Mouse (Mus musculus): Measurements from ENCODE around the gene Zfp574.
"Not testable (repeated sequence)": the region's sequence is repeated elsewhere in the genome, so short reads cannot be mapped to it uniquely, and the experiment has no call there.

Gene Zfp574

DNA sequence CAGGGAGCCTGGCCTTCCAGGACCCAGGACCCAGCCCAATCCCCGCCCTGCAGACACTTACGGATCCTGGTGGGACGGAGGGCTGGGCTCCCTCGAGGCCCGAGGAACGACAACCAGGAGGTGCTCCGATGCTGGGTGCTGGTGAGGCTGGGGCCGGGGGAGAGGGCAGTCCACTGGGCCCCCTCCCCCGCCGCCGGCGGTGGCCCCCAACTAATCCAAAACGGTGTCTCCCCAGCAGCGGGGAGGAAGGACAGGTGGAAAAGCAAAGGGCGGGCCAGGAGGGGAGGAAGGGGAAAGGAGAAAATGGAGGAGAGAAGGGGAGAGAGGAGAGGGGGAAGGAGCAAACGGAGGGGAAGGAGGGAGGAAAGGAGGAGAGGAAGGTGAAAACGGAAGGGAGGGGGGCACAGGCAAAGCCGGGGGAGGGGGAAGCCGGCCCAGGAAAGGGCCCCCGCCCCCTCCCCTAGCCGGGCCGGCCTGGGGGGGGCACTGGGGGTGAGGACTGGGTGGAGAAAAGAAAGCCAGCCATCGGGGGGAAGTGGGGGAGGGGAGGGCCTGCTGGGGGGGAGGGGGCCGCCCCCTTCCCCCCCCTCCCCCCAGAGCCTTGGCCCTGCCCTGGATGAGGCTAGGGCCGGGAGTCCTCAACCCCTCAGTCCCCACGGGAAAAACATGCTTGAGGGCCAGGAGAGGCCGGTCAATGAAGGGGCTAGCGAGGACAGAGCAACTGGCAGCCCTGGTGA lies at the start of gene Zfp574, which contains the start of gene Grik5:
Zfp574 (plus strand) TSS at position 589 of the 737 bp plus-strand sequence.
Grik5 (minus strand) TSS at position 368 of the 737 bp plus-strand sequence.
- ATAC-seq (ENCODE audit: insufficient number of reproducible peaks, low FRiP score, low TSS enrichment) = no peak

GRCm38 (mm10) chr7:25025855-25026439 lies 46.4 kb upstream of the Zfp574 start:
- ATAC-seq (ENCODE audit: insufficient number of reproducible peaks, low FRiP score, low TSS enrichment) = no peak

GRCm38 (mm10) chr7:25026452-25026851 lies 45.9 kb upstream of the Zfp574 start:
- no peak for ATAC-seq (ENCODE audit: insufficient number of reproducible peaks, low FRiP score, low TSS enrichment)

DNA sequence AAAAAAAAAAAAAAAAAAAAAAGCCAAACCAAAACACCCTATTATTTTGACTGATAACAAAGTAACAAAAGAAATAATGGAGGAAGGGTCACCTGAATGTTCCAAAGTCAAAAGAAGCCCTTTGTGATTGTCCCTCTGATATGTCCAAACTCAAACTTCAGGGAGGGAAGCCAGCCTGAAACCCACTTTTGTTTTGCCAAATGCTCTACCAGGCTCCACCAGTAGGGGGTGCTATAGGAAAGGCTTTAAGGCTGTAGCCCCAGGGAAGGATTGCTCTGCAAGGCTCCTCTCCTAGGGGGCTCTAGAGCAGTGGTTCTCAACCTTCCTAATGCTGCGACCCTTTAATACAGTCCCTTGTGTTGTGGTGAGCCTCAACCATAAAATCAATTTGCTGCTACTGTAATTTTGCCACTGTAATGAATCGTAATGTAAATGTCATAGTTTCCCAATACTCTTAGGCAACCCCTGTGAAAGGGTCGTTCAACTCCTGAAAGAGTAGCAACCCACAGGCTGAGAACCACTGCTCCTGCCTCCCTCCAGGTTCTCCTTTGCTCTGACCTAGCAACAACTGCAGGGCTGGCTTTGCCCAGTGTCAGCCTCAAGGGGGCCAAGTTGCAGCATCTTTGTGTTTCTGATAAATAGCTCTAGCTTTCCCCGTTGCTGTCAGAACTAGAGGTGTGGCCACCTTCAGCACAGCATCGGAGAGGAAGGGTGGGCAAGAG lies 42.2 kb upstream of the Zfp574 start:
- ATAC-seq (ENCODE audit: insufficient number of reproducible peaks, low FRiP score, low TSS enrichment) = no peak

DNA sequence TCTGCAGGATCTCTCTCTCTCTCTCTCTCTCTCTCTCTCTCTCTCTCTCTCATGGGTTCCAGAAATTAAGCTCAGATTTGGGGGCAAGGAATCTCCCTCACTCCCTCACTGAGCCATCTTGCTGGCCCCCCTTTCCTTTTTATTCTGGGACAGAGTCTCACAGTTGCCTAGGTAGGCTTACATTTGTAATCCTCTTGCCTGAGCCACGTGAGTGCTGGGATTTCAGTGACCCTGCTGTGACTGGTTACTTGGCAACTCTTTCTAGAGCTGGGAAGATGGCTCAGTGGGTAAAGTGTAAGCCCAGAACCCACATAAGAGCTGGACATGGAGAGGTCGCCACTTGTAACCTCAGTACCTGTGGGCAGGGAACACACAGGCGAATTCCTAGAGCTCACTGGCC lies 40.8 kb upstream of the Zfp574 start:
- no peak for ATAC-seq (ENCODE audit: insufficient number of reproducible peaks, low FRiP score, low TSS enrichment)

- ATAC-seq (ENCODE audit: insufficient number of reproducible peaks, low FRiP score, low TSS enrichment) = no peak
Observed at GRCm38 (mm10) chr7:25034796-25035195, 37.6 kb upstream of the Zfp574 start.

DNA sequence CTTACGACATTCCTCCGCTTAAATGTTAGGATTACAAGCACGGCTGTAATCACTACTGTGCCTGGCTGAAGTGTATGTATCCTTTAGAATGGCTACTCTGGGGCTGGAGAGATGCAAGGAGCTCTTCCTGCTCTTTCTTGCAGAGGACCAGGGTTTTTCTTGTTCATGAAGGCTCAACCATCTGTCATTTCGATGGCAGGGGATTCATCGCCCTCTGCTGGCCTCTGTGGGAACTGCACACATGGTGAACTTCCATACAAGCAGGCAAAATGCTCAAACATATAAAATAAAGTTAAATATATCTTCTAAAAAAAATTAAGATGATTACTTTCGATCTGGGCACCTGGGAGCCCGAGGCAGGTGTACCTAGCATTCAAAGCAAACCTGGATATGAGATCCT lies 36.5 kb upstream of the Zfp574 start:
- no peak for ATAC-seq (ENCODE audit: insufficient number of reproducible peaks, low FRiP score, low TSS enrichment)

DNA sequence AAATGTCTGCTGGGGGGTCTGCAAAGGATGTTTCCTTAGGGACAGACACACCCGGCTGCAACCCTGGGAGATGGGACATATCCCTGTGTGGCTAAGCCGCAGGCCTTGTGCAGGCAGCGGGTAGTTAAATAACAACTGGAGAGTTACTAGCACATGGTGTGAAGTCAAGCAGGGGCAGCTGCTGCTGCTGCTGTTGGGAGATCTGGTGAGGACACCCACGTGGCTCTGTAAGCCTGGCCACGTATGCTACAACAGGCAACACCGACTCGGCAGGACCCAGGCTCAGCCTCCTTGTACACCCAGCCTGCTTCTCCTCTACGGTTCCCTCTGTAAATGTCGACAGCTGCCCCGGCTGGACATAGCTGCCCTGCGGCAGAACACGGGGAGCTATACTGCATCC lies 30.4 kb upstream of the Zfp574 start:
- no peak for ATAC-seq (ENCODE audit: insufficient number of reproducible peaks, low FRiP score, low TSS enrichment)

DNA sequence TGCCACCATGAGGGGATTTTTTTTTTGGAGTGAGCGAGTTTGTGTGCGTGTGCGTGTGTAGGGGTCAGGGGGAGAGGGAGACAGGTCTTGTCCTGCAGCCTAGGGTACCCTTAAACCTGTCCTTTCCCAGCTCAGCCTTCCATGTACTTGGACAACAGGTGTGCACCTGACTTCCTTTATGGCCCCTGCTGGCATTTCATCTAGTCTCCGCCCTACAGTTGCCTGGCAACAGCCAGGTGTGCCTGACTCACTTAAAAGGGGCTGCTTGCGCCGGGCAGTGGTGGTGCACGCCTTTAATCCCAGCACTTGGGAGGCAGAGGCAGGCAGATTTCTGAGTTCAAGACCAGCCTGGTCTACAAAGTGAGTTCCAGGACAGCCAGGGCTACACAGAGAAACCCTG lies 27.8 kb upstream of the Zfp574 start:
- not testable (repeated sequence) for ATAC-seq (ENCODE audit: insufficient number of reproducible peaks, low FRiP score, low TSS enrichment)

GRCm38 (mm10) chr7:25047363-25047762 lies 25.0 kb upstream of the Zfp574 start:
- ATAC-seq (ENCODE audit: insufficient number of reproducible peaks, low FRiP score, low TSS enrichment) = no peak

GRCm38 (mm10) chr7:25049295-25049930 lies 23.0 kb upstream of the Zfp574 start:
- no peak for ATAC-seq (ENCODE audit: insufficient number of reproducible peaks, low FRiP score, low TSS enrichment)

- no peak for ATAC-seq (ENCODE audit: insufficient number of reproducible peaks, low FRiP score, low TSS enrichment)
Observed at GRCm38 (mm10) chr7:25052587-25052986, 19.8 kb upstream of the Zfp574 start.

- ATAC-seq (ENCODE audit: insufficient number of reproducible peaks, low FRiP score, low TSS enrichment) = no peak
Observed at GRCm38 (mm10) chr7:25056951-25057350, 15.4 kb upstream of the Zfp574 start.

- ATAC-seq (ENCODE audit: insufficient number of reproducible peaks, low FRiP score, low TSS enrichment) = no peak
Observed at GRCm38 (mm10) chr7:25057888-25058287, 14.5 kb upstream of the Zfp574 start.

DNA sequence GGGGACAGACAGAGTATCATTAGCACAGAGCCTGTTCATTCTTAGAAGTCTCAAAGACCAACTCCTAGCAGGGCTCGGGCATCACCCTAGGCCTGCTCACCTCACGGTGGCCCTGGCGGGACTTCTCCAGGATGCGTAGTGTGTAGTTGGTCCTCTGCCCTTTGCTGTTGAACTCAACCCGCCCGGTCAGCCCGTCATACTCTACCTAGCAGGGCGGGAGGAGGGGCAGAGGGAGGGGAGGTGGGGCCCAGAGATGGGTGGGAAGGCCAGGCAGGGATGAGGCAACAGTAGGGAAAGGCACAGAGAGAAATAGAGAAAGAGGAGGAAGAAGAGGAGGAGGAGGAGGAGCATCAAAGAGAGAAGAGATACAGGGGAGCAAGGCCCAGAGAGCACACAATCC lies 14.0 kb upstream of the Zfp574 start:
- no peak for ATAC-seq (ENCODE audit: insufficient number of reproducible peaks, low FRiP score, low TSS enrichment)

GRCm38 (mm10) chr7:25058836-25059235 lies 13.5 kb upstream of the Zfp574 start:
- ATAC-seq (ENCODE audit: insufficient number of reproducible peaks, low FRiP score, low TSS enrichment) = no peak

DNA sequence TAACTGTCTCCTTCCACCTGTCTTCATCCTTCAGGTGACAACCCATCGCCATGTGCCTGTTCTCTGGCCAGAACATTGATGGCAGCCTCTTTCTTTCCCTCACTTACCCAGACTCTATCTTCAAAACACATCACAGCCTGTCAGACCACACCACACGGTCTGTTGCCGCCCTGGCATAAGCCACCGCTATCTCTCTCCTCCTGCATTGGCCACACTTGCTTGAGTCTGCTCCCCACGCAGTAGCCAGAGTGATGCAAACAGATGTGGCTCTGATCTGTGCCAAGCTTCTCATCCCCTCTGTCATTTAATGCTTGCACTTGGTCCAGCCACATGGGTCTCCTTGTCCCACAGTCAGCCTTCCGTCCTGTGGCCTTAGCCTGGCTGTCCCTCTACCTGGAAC lies 9.0 kb upstream of the Zfp574 start:
- no peak for ATAC-seq (ENCODE audit: insufficient number of reproducible peaks, low FRiP score, low TSS enrichment)

GRCm38 (mm10) chr7:25063900-25064299 lies 8.5 kb upstream of the Zfp574 start:
- no peak for ATAC-seq (ENCODE audit: insufficient number of reproducible peaks, low FRiP score, low TSS enrichment)

GRCm38 (mm10) chr7:25067338-25067737 lies 5.0 kb upstream of the Zfp574 start:
- ATAC-seq (ENCODE audit: insufficient number of reproducible peaks, low FRiP score, low TSS enrichment) = no peak

GRCm38 (mm10) chr7:25067909-25068656 lies 4.3 kb upstream of the Zfp574 start:
- ATAC-seq (ENCODE audit: insufficient number of reproducible peaks, low FRiP score, low TSS enrichment) = no peak
